Mouse (Mus musculus) activated CD4-positive, CD25-positive, alpha-beta regulatory T cell, adult 4 months (primary cell): ENCODE data around the gene Cdh13. TPM values are rescaled to one million over a fixed set of nuclear protein-coding genes. Genes with fewer than 3 reads are reported as not detected.

Experiments
- ATAC-seq: one replicate; pipeline ENCODE4 v1.8.0; 2017
- polyA plus RNA-seq, 2 experiments: library from polyadenylated mRNA; unstranded; fragments of 100-300 nt; shearing (Covaris generic); gene quantifications; one replicate each; pipeline ENCODE4 v1.2.1; 2017

Cdh13 gene
- polyA plus RNA-seq, 2 experiments from 2014 or later = 0.15 to 0.34 TPM

DNA sequence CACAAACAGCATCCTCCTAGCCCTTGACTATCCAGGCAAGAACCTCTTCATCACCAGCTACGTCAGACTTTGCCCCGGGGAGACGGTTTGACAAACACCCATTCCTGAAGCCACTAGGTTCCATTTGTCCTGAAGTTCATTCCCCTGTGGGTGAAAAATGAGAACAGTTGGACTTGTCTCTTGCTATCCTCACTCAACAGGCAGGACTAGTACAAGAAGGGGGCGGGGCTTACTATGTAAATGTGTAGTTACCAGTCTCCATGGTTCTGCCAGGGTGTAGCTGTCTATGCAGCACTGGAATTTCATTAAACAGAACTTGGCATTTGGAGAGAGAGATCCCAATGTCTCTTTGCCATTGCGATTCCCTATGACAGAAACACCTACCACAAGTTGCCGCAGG lies 544.2 kb downstream of the Cdh13 start:
- ATAC-seq = no peak

DNA sequence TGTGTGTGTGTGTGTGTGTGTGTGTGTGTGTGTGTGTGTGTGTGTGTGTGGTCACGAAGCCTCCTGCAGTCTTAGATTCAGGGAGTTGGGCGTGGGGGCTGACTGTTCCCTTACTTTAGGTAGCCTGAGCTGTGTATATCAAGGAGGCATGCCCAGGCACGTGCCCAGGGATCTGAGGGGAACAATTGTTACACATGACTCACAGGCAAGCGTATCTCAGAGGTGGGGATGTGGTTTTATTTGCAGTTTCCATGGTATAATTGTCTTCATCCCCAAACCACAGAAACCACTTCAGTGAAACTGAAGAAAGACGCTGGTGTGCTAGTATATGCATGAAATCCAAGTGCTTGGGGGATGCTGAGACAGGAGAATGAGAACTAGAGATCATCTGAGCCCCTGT lies 546.8 kb downstream of the Cdh13 start:
- no peak for ATAC-seq

DNA sequence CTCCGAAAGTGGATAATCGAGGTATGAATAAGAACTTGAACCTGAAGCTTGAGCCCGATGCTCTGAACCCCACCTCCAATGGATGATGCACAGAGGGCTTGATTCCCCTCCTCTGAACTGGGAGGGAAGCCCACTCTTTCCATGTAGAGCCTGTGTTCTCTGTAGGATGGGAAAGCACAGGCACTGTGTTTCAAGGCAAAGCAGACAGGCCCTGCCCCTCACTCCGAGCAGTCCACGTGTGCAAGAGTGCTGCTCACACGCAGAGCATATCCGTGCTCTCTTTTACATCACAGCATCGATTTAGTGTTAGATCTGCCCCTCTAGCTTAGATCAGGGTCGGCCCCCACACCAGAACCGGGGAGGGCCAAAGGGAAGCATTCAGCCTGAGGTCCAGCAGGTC lies 547.5 kb downstream of the Cdh13 start:
- ATAC-seq = no peak

DNA sequence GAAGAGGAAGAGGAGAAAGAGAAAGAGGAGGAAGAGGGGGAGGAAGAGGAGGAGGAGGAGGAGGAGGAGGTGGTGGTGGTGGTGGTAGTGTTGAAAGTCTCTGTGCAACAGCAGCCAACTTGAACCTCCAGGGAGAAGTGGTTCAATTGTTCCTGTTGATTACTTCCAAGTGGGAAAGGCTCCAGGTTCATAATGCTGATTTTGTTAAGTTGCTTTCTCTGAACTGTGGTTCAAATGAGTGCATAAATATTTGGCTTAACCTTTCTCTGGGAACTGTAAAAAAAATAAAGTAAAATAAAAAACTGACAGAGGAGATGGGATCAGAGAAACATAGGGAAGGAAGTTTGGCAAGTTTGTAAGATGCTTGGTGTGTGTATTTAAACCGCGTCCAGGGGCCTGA lies 555.3 kb downstream of the Cdh13 start:
- no peak for ATAC-seq

DNA sequence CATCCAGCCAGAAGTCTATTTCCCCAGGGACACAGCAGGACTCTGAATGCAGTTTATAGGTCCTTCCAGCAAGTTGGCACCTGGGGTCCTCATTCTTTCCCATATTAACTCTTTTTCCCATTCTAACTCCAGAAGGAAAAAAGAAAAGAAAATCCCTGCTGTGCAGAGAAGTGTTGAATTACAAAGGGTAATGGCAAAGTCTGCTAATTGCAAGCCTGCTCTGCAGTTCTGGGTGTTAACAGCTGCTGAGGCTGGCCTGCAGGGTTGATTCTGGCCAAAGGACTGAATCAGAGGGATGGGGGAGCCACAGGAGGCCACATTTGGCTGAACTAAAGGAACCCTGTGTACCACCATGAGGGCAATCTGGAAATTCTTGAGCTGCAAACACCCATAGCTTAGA lies 562.2 kb downstream of the Cdh13 start:
- no peak for ATAC-seq

DNA sequence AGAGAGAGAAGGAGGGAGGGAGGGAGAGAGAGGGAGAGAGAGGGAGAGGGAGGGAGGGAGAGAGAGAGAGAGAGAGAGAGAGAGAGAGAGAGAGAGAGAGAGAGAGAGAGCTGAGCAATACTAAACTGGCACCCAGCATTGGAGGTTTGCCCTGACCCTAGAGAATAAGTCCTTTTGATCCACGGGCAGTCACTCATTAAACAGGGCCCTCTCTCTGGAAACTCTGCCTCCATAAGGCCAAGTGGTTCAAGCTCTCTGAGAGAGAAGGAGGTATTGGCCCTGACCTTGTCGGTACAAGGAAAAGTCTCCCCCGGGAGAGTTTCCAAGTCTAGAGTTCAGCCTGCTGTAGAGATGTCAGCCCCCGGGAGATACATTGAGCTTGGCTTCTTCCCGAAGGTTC lies 564.5 kb downstream of the Cdh13 start:
- ATAC-seq = no peak

DNA sequence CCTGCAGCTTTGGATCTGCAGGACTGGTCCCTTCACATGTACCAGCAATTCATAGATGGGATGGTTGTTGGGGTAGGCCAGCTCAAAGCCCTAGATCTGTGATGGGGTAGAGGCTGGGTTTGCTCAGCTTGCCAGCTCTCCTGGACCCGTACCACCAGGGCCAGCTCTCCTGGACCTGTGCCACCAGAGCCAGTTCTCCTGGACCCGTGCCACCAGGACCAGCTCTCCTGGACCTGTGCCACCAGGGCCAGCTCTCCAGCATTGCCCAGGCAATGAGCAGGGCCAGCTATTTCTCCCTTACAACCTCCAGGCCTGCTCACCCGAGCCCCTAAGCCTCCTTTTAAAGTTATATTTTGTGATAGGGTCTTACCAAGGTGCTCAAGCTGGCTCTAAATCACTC lies 566.0 kb downstream of the Cdh13 start:
- no peak for ATAC-seq

DNA sequence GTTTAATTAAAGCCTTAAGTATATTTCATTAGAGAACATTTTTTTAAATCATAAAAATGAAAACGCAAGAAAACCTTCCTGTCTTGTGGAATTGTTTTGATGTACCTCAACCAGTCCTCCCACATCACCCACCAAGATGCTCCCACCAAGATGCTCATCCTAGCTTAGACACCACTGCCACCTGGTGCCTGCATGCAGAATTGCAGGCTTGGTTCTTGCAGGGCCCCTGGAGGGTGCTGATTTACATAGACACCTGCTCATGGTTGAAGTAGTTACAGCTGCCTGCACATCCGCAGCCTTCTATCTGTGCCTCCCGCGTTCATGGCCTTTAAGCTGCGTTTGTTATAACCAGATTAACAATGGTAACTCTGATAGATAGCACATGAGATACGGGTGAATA lies 566.8 kb downstream of the Cdh13 start:
- ATAC-seq = no peak

DNA sequence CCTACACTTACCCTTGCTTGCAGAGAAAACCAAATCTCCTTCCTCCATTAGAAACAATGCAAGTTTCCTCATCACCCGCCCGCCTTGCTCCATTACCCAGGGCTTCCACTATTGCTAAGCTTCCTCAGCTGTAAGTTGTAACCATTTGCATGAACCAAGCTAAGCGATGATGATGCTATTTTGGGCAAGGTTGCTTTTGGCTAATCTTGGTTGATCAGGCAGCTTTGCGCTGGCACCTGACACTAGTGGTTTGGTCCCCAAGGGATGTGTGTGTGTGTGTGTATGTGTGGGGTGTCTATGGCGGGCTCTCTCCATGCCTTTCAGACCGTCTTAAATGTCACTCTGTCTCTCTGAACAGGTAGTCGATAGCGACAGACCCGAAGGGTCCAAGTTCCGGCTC lies 567.8 kb downstream of the Cdh13 start:
- ATAC-seq = no peak

DNA sequence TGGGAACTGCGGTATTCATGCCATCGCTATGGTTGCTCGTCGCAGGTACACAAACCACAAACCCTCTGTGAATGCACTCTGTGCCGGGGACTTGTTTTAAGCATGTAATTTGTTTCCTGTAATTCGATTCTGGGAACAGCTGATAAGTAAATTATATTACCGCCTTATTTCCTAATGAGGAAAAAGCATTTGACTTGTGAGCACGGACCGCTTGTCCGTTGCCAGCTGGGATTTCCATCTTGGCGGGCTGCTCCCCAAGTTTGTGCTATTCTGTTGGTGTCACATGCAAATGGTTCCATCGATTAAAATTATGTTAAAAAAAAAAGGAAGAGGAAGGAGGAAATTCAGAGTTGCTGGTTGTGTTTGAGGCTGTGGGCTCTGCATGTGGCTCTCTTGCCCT lies 569.3 kb downstream of the Cdh13 start:
- ATAC-seq = no peak

DNA sequence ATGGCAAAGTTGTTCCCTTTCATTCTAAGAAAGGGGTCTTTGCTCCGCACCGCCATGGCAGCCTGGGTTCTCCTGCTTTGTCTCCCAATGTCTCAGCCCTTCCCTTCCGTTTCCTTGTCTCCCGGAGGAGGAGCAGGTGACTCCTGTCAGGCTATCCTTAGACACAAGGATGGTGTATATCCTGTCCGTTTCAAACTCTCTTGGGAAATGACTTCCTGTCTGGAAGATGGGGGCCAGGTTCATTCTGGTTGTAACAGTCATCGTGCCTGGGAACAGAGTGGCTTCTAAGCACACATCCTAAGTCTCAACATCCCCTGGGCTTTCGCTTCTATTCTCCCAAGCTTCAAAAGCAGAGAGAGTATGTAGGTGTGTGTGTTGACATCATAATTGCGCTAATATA lies 571.1 kb downstream of the Cdh13 start:
- ATAC-seq = no peak

DNA sequence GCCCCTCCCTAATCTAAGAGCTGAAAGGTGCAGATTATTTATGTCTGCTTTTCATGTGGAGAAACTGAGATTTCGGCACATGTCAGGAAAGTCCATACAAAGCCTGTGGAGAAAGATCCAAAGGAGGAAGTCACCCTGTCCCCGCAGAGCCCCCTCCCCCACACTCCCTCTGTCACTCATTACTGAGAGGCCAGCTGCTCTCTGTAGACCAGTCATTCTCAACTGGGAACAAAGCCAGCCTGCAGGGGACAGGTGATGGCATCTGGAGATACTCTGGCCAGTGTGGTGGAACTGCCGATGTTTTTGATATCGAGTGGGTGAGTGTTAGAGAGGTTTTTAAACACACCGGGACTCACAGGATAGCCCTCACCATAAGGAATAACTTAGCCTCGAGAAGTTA lies 582.8 kb downstream of the Cdh13 start:
- no peak for ATAC-seq

DNA sequence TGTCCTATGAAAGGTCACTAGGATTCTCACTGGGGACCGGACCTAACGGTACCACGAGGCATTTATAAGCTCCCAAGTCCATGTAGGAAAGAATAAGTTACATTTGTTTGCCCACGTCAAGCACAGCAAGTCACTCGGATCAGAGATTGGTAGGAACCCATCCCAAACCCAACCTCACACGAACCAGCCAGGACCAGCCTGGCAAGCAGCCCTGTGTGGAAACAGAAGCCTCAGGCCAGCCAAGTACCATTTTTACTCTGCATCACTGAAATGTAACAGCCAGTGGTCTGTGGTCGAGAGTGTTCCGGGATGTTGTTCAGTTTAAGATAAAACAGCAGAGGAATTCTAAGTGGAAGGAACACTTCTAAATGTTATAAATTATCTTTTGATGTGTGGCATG lies 587.2 kb downstream of the Cdh13 start:
- no peak for ATAC-seq

DNA sequence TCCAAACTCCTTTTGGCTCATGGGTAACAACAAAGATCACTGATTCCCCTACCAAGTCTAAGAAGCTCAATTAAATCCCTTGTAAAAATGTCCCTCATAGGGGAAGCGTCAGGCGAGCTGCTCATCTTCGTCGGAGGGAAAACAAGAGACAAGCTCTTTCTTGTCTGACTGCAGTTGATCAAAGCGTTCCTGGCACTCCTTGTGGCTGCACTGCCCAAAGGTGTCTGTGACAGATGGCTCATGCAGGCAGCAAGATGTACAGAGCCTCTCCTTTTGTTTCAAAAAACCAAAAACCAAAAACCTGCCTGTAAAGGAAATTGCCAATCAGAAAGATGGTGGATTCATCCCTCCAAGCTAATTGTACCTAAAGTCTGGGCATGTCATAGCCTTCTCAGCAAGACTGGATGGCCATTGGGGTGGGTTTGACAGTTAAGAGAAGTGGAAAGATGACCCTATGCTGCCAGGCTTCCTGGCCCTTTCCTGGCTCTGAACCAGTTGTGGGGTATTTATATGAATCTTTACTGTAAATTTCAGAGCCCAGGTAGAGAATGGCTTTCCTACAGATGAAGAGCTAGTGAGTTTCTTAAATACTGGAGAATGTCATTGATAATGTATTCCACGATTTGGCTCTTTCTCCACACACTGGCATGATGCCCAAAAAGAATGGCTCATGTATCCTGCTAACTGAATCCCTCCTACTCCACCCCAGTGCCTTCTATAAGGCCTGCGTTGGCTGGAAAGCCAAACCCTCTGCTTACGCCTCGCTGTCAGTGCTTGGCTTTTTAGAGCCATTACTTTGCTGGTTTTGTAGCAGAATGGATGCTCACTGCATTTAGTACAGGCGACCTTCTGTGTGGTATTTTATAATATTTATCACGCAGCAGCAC lies 596.6 kb downstream of the Cdh13 start:
- no peak for ATAC-seq

DNA sequence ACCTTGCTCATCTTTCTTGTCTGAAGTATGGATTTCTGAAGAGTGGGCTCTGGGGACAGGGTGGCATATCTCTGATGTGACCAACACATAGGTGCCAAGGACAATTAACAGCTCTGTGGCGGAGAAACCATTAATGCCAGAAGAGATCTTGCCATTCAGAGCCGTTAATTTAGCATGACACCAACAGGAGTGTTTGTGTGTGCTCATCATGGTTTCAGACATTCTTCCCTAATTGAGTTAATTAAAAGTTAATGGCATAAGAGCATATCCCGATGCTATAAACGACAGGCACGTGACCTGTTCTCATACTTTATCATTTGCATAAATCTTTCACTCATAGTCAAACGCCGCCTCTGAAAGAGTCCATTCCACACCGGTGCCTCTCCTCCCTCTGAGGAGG lies 600.8 kb downstream of the Cdh13 start:
- ATAC-seq = no peak

DNA sequence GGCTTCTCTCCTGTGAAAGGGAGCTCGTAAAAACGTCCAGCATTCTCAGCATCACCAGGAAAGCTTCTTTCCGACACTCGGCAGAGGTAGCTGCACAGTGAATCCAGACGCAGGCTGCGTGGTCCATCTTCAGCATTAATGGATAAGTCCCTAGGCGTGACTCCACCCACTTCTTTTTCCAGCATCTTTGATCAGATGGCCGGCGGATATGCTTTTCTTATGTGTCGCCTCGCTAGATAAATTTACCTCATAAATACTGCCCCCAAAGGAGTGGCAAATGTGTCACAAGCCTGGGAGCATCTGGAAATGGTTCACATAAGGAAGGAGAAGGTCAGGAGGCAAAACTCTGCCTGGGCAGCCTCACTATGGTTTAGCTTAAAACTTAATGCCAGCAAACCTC lies 601.5 kb downstream of the Cdh13 start:
- ATAC-seq = no peak

DNA sequence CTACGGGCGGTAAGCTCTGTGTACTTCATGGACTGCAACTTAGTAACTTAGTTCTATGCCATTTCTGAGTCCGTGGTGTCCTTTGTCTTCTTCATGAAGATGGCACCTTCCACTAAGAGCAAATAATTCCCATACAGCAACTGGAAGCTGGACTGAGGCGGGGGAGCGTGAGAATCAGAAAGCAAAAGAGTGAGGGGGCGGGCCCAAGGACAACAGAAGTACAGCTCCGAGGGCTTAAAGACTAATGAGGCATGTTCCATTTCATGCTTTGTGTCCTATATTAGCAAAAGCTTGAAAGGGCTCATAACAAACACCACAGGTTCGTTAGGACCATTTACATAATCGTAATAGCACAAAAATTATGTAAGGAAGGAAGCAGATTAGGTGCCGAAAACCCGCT lies 618.9 kb downstream of the Cdh13 start:
- no peak for ATAC-seq

DNA sequence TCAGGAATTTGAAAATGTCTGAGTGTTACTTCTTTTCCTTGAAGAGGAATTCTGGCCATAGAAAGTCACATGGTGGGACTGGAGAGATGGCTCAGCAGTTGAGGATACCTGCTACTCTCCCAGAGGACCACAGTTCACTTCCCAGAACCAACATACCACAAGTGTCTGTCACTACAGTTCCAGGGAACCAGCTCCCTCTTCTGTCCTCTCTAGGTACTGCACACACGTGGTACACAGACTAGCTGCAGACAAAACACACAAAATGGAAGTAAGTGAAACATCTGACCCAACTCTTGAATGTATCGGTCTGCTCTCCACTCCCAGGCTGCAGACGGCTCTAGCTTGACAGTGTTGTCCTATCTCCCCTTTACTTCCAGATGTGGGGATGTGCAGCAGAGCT lies 633.0 kb downstream of the Cdh13 start:
- no peak for ATAC-seq

DNA sequence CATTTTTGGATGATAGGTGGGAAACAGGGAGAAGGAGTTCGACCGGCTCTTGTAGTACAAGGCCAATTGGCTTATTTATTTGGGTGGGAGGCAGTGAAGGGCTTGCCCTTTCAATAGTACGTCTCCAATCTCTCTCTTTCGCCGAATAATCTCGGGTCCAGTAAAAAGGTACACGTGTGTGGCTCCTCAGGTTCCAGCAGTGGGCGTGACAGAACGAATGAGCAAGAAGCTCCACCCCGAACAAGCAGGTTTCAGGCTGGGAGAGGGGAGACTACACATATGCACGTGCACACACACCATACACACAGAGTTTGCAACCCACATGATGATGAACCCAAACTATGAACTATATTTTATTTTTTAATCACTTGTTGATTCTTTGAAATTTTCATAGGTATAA lies 653.9 kb downstream of the Cdh13 start:
- ATAC-seq = no peak

DNA sequence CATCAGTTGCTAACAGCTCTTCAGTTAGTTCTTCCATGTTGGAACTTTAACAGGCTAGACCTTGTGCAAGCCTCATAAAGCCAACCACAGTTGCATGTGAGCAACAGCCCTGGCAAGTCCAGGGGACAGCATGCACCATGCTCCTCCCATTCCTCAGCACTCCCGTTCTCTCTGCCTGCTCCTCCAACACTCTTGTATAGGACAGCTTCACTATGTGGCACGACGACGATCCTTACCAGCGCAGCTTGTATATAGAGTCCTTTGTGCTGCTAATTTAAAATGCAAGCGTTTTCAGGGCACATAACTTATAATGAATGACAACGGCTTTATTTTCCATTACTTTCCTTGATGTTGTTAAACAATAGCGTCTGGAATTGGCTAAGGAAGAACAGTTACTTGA lies 654.5 kb downstream of the Cdh13 start:
- no peak for ATAC-seq

DNA sequence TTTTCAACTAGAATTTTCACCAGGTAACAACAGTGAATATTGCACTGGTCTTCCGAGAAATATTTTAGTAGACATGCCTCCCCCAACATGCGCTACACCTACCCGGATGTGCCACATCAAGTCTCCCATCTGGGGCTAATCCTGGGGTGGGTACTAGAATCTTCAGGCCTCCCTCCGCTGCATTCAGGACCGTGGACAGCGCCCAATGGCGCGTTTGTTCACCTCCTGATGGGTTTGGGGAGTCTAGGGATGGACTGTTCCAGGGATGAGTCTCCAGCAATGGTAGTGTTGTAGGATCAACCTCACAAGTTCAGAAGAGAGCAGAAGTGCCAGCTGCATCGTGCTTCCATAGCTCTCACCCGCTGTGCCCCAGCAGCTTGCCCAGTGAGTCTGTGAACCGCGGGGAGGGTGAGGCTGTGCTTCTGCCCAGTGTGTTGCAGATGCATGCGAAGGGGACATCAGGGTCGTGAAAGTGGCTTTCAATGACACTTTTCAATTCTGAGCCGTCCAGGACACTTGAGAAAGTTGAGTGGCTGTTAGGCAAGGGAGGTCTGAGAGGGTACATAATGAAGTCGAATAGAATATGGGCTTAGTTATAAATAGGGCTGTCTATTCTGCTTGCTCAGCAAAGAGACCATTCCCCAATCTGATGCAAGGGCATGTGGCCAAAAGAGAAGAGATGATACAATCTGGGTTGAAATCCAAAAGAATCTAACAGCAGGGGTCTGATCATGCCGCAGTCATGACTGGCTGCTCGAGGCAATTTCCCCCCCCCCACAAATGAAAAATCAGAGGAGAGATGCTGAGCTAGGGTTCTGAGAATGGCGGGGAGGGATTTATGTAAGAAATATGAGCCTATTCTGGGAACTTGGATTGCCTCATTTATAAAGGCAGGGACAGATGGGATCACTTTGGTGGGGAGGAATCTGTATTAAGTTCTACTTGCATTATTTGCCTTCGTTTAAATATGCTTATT lies 668.5 kb downstream of the Cdh13 start:
- no peak for ATAC-seq

DNA sequence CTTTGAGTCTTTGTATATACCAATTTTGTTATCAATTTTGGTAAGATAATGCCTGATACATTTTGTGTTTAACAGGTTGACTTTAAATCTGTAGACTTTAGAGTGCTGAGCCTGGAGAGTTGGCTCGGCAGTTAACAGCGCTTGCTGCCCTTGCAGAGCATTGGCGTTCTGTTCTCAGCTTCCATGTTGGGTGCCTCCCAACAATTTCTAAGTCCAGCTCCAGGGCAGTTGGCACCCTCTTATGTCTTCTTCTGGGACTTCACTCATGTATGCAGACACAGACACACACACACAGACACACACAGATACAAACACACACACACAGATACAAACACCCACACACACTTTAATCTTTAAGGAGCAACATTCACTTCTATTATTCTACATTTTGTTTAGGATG lies 672.6 kb downstream of the Cdh13 start:
- no peak for ATAC-seq

DNA sequence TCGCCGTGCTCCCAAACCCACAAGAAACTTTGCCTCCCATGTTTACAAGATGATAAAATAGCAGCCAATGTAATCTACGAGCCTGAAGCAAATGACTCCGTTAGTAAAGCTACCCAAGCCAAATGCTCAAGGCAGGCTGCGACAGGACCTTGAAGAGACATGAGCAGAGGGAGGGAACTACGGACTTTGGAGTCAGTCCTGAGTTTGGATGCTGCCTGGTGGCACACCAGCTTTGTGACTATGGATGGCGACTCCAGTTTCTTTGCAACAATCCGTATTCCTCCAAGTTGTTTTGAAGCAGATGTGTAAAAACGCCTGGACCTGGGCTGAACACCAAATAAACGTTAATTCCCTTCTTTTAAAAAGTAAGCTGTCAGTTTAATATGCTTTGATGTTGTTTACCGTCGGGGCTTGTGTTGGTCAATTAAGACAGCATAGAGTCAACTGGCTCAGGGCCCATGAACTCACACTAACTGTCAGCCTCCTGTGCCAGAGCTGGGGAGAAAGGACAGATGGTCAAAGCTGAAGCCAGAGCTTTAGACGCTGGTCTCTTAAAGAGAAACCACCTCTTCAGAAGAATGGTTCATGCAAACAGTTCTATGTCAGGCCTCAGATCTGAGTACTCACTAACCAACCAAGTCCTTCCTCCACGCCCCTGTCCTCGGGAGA lies 678.5 kb downstream of the Cdh13 start:
- no peak for ATAC-seq
